Mouse (Mus musculus) stomach, embryonic 15.5 days (tissue): Measurements from ENCODE around the gene Ddx21. TPM values are rescaled to one million over a fixed set of nuclear protein-coding genes. Genes with fewer than 3 reads are reported as not detected.

Experiments
- ATAC-seq: fragments of 200-750 bp; cut with Nextera tagmentation; 2 replicates; pipeline ENCODE4 v1.8.0; 2017; ENCODE audit warnings: low read depth, moderate number of reproducible peaks, moderate TSS enrichment; ENCODE audit not compliant: insufficient read depth, low FRiP score
- H3K27ac ChIP-seq: fragments of 300-500 bp; sonication (generic); 2 replicates; pipeline ENCODE4 v1.5.1; 2015; ENCODE audit warnings: mild to moderate bottlenecking, inconsistent platforms
- H3K27me3 ChIP-seq: fragments of 300-500 bp; sonication (generic); replicated peaks from 2 replicates; pipeline ENCODE4 v1.6.1; 2015; ENCODE audit warnings: inconsistent platforms
- H3K36me3 ChIP-seq: fragments of 300-500 bp; sonication (generic); 2 replicates; pipeline ENCODE4 v1.6.1; 2015; ENCODE audit warnings: inconsistent platforms
- H3K4me1 ChIP-seq: fragments of 300-500 bp; sonication (generic); 2 replicates; pipeline ENCODE4 v1.6.1; 2015; ENCODE audit warnings: inconsistent platforms
- H3K4me2 ChIP-seq: fragments of 300-500 bp; sonication (generic); 2 replicates; pipeline ENCODE4 v1.6.1; 2015; ENCODE audit warnings: mild to moderate bottlenecking, inconsistent platforms
- H3K4me3 ChIP-seq: fragments of 300-500 bp; sonication (generic); replicated peaks from 2 replicates; pipeline ENCODE4 v1.5.1; 2015; ENCODE audit warnings: inconsistent platforms
- H3K9ac ChIP-seq: fragments of 300-500 bp; sonication (generic); 2 replicates; pipeline ENCODE4 v1.6.1; 2015; ENCODE audit warnings: inconsistent platforms
- H3K9me3 ChIP-seq: fragments of 300-500 bp; sonication (generic); 2 replicates; pipeline ENCODE4 v1.6.1; 2016; ENCODE audit warnings: inconsistent platforms
- WGBS: fragments of 180-500 bp; shearing (Covaris S2); methylation state at CpG from one replicate; pipeline ENCODE4 v1.1.7; 2015; 5-methylcytosine and 5-hydroxymethylcytosine counted together
- polyA plus RNA-seq: library from polyadenylated mRNA; unstranded; fragments of >200 nt; fragmentation: Nextera tagmentation; extraction: Ambion mirVana; gene quantifications from 2 replicates; pipeline ENCODE4 v1.2.1, GENCODE M21; 2015

Gene Ddx21
- polyA plus RNA-seq, 1 experiment from 2014 or later: 18.9 TPM

- H3K4me1 ChIP-seq: no peaks in the 10 kb centered on the region
- H3K9ac ChIP-seq: no peak overlapping the region
- WGBS: 85% methylated on average over 6 of the region's 6 CpGs
- no peaks in the 10 kb centered on the region for H3K9me3 ChIP-seq
- no peak overlapping the region for H3K4me3 ChIP-seq
- H3K27ac ChIP-seq: no peak overlapping the region
- no peak overlapping the region for H3K4me2 ChIP-seq
- no peak for ATAC-seq
- peaks cover 19% of the 10 kb centered on the region; the same call in 1 of the 2 replicates for H3K36me3 ChIP-seq
- H3K27me3 ChIP-seq: no peaks in the 10 kb centered on the region
These were observed 45.6 kb downstream of the Ddx21 start for GRCm38 (mm10) chr10:62556558-62556901.

DNA sequence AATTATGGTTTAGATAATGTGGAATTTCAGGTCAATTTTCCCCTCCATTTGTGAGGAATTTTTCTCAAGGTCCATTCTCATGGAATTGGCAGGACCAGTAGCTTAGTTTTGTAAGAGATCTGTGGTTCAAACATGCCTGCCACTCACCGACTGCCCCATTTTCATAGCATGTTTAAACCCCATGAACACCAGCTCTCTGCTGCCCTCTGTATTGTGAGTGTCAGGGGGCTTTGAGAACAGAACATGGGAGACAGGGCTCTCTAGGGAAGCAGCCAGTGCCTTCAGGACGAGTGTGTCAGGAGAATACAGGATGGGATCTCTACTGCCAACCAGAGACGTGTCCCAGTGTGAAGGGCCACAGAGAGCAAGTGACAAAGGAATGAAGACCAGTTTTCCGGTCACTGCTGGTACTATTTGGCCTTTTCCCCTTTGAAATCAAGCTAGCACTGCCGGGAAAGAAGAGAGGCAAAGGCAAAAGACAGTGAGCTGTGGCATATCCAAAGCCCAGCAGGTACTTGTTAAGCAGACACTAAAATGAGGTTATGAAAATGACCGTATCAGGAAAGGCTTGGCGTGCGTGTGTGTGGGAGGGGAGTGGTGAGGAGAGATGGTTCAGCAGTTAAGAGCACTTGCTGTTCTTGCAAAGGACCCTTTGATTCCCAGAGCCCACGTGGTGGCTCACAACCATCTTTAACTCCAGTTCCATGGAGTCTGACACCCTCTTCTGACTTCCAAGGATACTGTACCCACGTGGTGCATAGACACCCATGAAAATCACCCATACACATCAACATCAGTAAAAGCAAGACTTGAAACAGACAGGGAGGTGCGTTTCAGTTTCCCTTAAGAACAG lies 46.1 kb downstream of the Ddx21 start:
- H3K4me3 ChIP-seq: no peak overlapping the region
- H3K27me3 ChIP-seq: no peaks in the 10 kb centered on the region
- H3K9me3 ChIP-seq: no peaks in the 10 kb centered on the region
- no peak overlapping the region for H3K9ac ChIP-seq
- no peak for ATAC-seq
- no peaks in the 10 kb centered on the region for H3K4me1 ChIP-seq
- H3K36me3 ChIP-seq: peaks cover 19% of the 10 kb centered on the region; the same call in 1 of the 2 replicates
- no peak overlapping the region for H3K27ac ChIP-seq
- H3K4me2 ChIP-seq: no peak overlapping the region
- 68% methylated on average over 11 of the region's 11 CpGs for WGBS

GRCm38 (mm10) chr10:62553611-62554091 lies 48.4 kb downstream of the Ddx21 start:
- no peak for ATAC-seq
- no peak overlapping the region for H3K4me3 ChIP-seq
- H3K9me3 ChIP-seq: no peaks in the 10 kb centered on the region
- peaks cover 6% of the 10 kb centered on the region; the same call in 1 of the 2 replicates for H3K36me3 ChIP-seq
- H3K4me2 ChIP-seq: no peak overlapping the region
- 68% methylated on average over 12 of the region's 12 CpGs for WGBS
- no peak overlapping the region for H3K9ac ChIP-seq
- no peak overlapping the region for H3K27ac ChIP-seq
- H3K27me3 ChIP-seq: no peaks in the 10 kb centered on the region
- H3K4me1 ChIP-seq: no peaks in the 10 kb centered on the region

GRCm38 (mm10) chr10:62550787-62551300 lies 51.2 kb downstream of the Ddx21 start:
- no peaks in the 10 kb centered on the region for H3K27me3 ChIP-seq
- no peaks in the 10 kb centered on the region for H3K9me3 ChIP-seq
- no peaks in the 10 kb centered on the region for H3K36me3 ChIP-seq
- H3K4me3 ChIP-seq: no peak overlapping the region
- ATAC-seq: no peak
- no peaks in the 10 kb centered on the region for H3K4me1 ChIP-seq
- no peak overlapping the region for H3K4me2 ChIP-seq
- no peak overlapping the region for H3K9ac ChIP-seq
- WGBS: 70% methylated on average over 7 of the region's 7 CpGs
- no peak overlapping the region for H3K27ac ChIP-seq

DNA sequence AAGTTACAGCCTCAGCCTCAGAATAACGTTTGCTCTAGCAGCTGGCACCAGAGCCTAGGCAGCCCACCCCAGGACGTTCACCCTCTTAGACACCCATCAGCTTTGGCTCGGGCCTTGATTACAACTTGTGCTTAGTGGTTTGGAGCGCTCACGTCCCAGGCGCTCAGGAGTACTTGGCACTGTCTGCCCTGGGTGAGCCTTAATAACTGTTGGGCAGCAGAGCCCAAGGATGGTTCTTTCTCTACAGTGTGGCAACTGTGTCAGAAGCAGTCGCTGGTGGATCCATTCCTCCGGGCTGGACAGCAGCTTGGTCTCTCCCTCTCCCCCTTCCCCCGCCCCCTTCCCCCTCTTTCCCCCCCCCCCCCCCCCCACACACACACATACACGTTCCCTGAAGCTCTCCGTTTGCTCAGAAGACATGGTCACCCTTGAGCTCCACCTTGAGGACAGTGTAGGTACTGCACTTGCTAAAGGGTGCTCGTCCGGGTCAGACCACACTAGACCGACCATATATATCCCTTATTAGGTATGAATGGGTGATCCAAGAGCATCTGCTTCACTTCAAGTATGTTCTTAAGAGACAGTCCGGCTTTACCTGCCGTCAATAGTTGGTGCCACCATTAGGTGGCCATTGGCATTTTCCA lies 52.4 kb downstream of the Ddx21 start:
- H3K9ac ChIP-seq: no peak overlapping the region
- no peak overlapping the region for H3K4me3 ChIP-seq
- ATAC-seq: no peak
- H3K4me2 ChIP-seq: no peak overlapping the region
- H3K4me1 ChIP-seq: no peaks in the 10 kb centered on the region
- H3K9me3 ChIP-seq: no peaks in the 10 kb centered on the region
- no peak overlapping the region for H3K27ac ChIP-seq
- H3K27me3 ChIP-seq: no peaks in the 10 kb centered on the region
- no peaks in the 10 kb centered on the region for H3K36me3 ChIP-seq
- WGBS: 31% methylated on average over 14 of the region's 16 CpGs

GRCm38 (mm10) chr10:62546441-62546840 lies 55.6 kb downstream of the Ddx21 start:
- Histone ChIP-seq H3K9ac (no peak overlapping the region), H3K27ac (no peak overlapping the region), H3K27me3 (no peaks in the 10 kb centered on the region), H3K4me1 (no peaks in the 10 kb centered on the region), H3K9me3 (no peaks in the 10 kb centered on the region), H3K36me3 (no peaks in the 10 kb centered on the region), H3K4me3 (no peak overlapping the region), H3K4me2 (no peak overlapping the region)
- ATAC-seq: no peak
- 70% methylated on average over 10 of the region's 10 CpGs for WGBS

DNA sequence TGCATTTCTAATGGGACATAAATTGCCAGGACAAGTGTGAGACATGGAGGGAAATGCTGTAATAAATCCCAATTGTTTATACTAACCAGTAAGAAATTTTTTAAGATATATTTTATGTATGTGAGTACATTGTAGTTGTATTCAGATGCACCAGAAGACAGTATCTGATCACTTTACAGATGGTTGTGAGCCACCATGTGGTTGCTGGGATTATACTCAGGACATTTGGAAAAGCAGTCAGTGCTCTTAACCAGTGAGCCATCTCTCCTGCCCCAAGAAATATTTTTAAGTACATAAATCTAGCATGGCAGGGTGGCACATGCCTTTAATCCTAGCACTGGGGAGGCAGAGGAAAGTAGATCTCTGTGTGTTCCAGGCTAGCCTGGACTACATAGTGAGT lies 56.3 kb downstream of the Ddx21 start:
- H3K4me1 ChIP-seq: no peaks in the 10 kb centered on the region
- H3K9me3 ChIP-seq: no peaks in the 10 kb centered on the region
- no peak overlapping the region for H3K4me3 ChIP-seq
- H3K36me3 ChIP-seq: no peaks in the 10 kb centered on the region
- H3K27me3 ChIP-seq: no peaks in the 10 kb centered on the region
- no peak overlapping the region for H3K27ac ChIP-seq
- no peak overlapping the region for H3K9ac ChIP-seq
- no peak for ATAC-seq
- H3K4me2 ChIP-seq: no peak overlapping the region

DNA sequence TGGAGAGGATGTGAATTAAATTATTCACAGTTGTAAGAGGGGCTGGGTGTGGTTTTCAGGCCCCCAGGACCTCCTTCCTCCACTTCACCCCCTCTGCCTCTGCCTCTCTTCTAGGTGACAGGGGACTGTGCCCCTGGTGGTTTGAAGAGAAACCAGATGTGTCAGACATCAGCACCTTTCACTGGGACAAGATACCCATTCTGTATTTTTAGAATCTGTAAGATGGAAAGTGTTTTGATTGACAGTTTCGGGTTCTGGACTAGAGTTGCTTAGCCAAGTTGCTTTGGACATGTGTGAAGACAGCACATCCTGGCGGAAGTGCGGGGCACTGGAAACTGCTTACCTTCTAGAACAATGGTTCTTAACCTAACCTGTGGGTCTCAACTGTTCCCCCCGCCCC lies 57.8 kb downstream of the Ddx21 start:
- WGBS: 89% methylated on average over 4 of the region's 4 CpGs

DNA sequence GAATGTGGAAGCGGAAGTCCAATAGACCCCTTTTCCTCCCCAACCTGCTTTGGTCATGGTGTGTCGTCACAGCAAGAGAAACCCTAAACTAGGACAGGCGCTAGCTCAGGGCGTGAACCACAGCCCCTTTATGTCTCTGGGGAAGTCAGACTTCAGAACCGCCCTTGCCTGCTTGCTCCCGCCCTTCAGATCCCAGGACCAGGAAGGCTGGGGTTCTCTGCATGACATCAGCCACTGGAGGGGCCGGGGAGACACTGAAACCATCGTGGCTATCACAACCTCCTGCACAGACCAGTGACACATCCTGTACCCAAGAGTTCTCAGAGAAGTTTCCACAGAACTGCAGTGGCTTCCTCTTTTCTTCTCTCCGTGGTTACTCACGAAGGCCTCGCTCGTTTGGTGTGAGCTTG lies 58.7 kb downstream of the Ddx21 start:
- Histone ChIP-seq H3K4me2 (no peak overlapping the region), H3K9ac (no peak overlapping the region), H3K4me3 (no peak overlapping the region), H3K4me1 (no peaks in the 10 kb centered on the region), H3K36me3 (no peaks in the 10 kb centered on the region), H3K9me3 (no peaks in the 10 kb centered on the region), H3K27ac (no peak overlapping the region; the same call in 1 of the 2 replicates), H3K27me3 (no peaks in the 10 kb centered on the region)
- ATAC-seq: no peak
- WGBS: 68% methylated on average over 12 of the region's 12 CpGs

More for the DNA sequence above, 57.8 kb downstream of the Ddx21 start:
- Histone ChIP-seq H3K9ac (no peak overlapping the region), H3K27ac (no peak overlapping the region), H3K4me3 (no peak overlapping the region), H3K36me3 (no peaks in the 10 kb centered on the region), H3K27me3 (no peaks in the 10 kb centered on the region), H3K4me2 (no peak overlapping the region), H3K4me1 (no peaks in the 10 kb centered on the region), H3K9me3 (no peaks in the 10 kb centered on the region)
- no peak for ATAC-seq

DNA sequence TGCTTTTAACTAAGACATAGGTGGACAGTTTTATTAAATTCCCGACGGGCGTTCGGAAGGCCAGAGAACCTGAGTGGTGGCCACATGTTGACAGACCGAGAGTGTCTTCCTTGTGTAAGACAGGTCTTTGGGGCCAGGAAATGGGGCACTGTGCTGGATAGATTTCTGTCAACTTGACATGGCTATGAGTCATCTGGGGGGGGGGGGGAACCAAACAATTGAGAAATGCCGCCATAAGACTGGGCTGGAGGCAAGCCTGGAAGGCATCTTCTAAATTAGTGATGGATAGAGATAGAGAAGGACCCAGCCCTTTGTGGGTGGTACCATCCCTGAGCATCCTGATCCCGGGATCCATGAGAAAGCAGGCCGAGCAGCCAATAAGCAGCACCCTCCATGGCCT lies 59.2 kb downstream of the Ddx21 start:
- H3K36me3 ChIP-seq: no peaks in the 10 kb centered on the region
- no peaks in the 10 kb centered on the region for H3K9me3 ChIP-seq
- no peak overlapping the region for H3K9ac ChIP-seq
- no peak for ATAC-seq
- no peak overlapping the region for H3K4me2 ChIP-seq
- no peak overlapping the region; the same call in 1 of the 2 replicates for H3K27ac ChIP-seq
- 95% methylated on average over 8 of the region's 8 CpGs for WGBS
- H3K4me3 ChIP-seq: no peak overlapping the region
- H3K27me3 ChIP-seq: no peaks in the 10 kb centered on the region
- H3K4me1 ChIP-seq: no peaks in the 10 kb centered on the region

DNA sequence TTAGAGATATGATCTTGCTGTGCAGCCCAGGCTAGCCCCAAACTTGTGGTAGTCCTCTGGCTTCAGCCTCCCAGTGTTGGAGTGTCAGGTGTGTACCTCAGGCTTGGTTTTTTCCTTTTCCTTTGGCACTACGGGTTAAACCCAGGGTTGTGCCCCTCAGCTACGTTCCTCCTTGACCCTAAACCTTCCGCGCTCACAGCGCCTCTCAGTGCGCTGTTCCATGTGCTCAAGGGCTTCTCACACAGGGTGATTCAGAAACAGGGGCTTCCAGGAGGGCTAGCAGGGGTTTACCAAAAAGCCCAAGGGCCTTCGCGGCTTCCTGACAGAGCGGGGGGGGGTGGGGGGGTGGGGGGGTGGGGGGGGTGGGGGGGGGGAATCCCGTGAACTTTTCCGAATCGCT lies 59.6 kb downstream of the Ddx21 start:
- no peak overlapping the region for H3K4me2 ChIP-seq
- WGBS: 93% methylated on average over 9 of the region's 12 CpGs
- H3K9ac ChIP-seq: no peak overlapping the region

GRCm38 (mm10) chr10:62541499-62541898 lies 60.6 kb downstream of the Ddx21 start:
- Histone ChIP-seq H3K4me3 (no peak overlapping the region), H3K9ac (no peak overlapping the region), H3K4me1 (no peaks in the 10 kb centered on the region), H3K27ac (no peak overlapping the region), H3K9me3 (no peaks in the 10 kb centered on the region), H3K36me3 (no peaks in the 10 kb centered on the region), H3K27me3 (no peaks in the 10 kb centered on the region), H3K4me2 (no peak overlapping the region)
- ATAC-seq: no peak
- WGBS: 88% methylated on average over 12 of the region's 12 CpGs

More for the DNA sequence above, 59.6 kb downstream of the Ddx21 start:
- Histone ChIP-seq H3K27ac (no peak overlapping the region), H3K4me3 (no peak overlapping the region), H3K4me1 (no peaks in the 10 kb centered on the region), H3K27me3 (no peaks in the 10 kb centered on the region), H3K36me3 (no peaks in the 10 kb centered on the region), H3K9me3 (no peaks in the 10 kb centered on the region)
- no peak for ATAC-seq
